Mouse (Mus musculus) testis, adult 2 months (tissue): ENCODE measurements around the gene Fbxw4.

Experiments
- CTCF ChIP-seq: fragments of 200-500 bp; IDR thresholded peaks from 2 replicates; pipeline ENCODE4 v1.5.1; 2012; ENCODE audit warnings: low read depth, mild to moderate bottlenecking, inconsistent platforms, low read length, moderate library complexity; ENCODE audit not compliant: control insufficient read depth, insufficient read depth, insufficient replicate concordance
- POLR2A ChIP-seq: fragments of 200-500 bp; IDR thresholded peaks from 2 replicates; pipeline ENCODE4 v1.6.1; 2012; ENCODE audit warnings: low read depth, mild to moderate bottlenecking, inconsistent platforms, low read length, moderate library complexity; ENCODE audit not compliant: control insufficient read depth

DNA sequence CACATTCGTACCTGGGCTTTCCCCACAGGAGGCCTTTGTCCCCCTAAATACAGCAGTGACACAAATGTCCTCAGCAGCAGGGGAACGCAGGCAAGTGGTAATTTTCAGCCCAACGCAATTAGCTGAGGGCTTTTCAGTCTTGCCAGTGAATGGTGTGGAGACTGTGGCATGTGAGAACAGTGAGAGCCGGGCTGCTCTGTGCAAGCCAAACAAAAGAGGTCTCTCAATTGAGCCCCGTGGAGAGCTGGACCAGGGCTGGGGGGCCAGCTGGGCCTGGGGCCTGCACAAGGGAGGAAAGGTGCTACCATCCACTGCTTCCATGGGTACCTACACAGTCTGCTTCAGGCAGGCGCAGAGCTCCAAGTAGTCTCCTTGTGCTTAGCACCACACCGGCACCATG lies 52.6 kb downstream of the Fbxw4 start:
- no peak for TF ChIP-seq CTCF
- TF ChIP-seq POLR2A = no peak
